Mouse (Mus musculus): ENCODE measurements around the gene Slc1a7. TPM values are rescaled to one million over a fixed set of nuclear protein-coding genes. Genes with fewer than 3 reads are reported as not detected.

Slc1a7 gene
- total and polyA plus RNA-seq, 2 experiments = 0.04 to 0.09 TPM

- peak; percentile 79 for DNase-seq (ENCODE audit: extremely low read depth, low read depth, low spot score)
- peaks cover 94% of the 10 kb centered on the region for H3K36me3 ChIP-seq (ENCODE audit: control insufficient read depth, insufficient read depth, low read length)
Observed at GRCm38 (mm10) chr4:108051687-108052274, 83.6 kb downstream of the Slc1a7 start.

GRCm38 (mm10) chr4:108052673-108053072 is 84.5 kb downstream of the Slc1a7 start:
- Histone ChIP-seq H3K27ac (replicated peaks; ENCODE audit: insufficient read depth, low read depth, low read length) (peak overlapping the region; percentile 35), H3K36me3 (ENCODE audit: control insufficient read depth, insufficient read depth, low read length) (peaks cover 91% of the 10 kb centered on the region), H3K79me2 (ENCODE audit: control insufficient read depth, insufficient read depth, low read length) (no peaks in the 10 kb centered on the region), H3K27me3 (ENCODE audit: control insufficient read depth, insufficient read depth, low read length) (no peaks in the 10 kb centered on the region), H3K4me1 (ENCODE audit: control insufficient read depth, insufficient read depth, low read length) (peaks cover 13% of the 10 kb centered on the region), H3K9ac (ENCODE audit: low read depth, low read length) (no peak overlapping the region), H3K4me3 (ENCODE audit: insufficient read depth, low read depth, low read length) (no peak overlapping the region)
- no peak for TF ChIP-seq CTCF (IDR thresholded peaks at IDR 0.05; ENCODE audit: low read depth, low read length)
- DNase-seq (ENCODE audit: extremely low read depth, low read depth, low spot score) = peak; percentile 27
- 46% methylated on average over 8 of the region's 8 CpGs for whole genome bisulfite sequencing

More at GRCm38 (mm10) chr4:108051687-108052274, 83.6 kb downstream of the Slc1a7 start:
- Histone ChIP-seq H3K27me3 (ENCODE audit: control insufficient read depth, insufficient read depth, low read length) (no peaks in the 10 kb centered on the region), H3K27ac (replicated peaks; ENCODE audit: insufficient read depth, low read depth, low read length) (peak overlapping the region; percentile 32), H3K4me3 (ENCODE audit: insufficient read depth, low read depth, low read length) (no peak overlapping the region), H3K79me2 (ENCODE audit: control insufficient read depth, insufficient read depth, low read length) (no peaks in the 10 kb centered on the region), H3K9ac (ENCODE audit: low read depth, low read length) (no peak overlapping the region), H3K4me1 (ENCODE audit: control insufficient read depth, insufficient read depth, low read length) (peaks cover 13% of the 10 kb centered on the region)
- 27% methylated on average over 10 of the region's 10 CpGs for WGBS
- TF ChIP-seq CTCF (IDR thresholded peaks at IDR 0.05; ENCODE audit: low read depth, low read length) = 0 out of 2 replicates have a peak, but pooled peaks have one; percentile 3
- TF ChIP-seq POLR2A (IDR thresholded peaks at IDR 0.05; ENCODE audit: extremely low read depth, insufficient read depth, low read length) = no peak

GRCm38 (mm10) chr4:108055873-108056272 is 87.7 kb downstream of the Slc1a7 start:
- Histone ChIP-seq H3K79me2 (ENCODE audit: control insufficient read depth, insufficient read depth, low read length) (no peaks in the 10 kb centered on the region), H3K4me3 (ENCODE audit: insufficient read depth, low read depth, low read length) (no peak overlapping the region), H3K36me3 (ENCODE audit: control insufficient read depth, insufficient read depth, low read length) (peaks cover 88% of the 10 kb centered on the region), H3K27me3 (ENCODE audit: control insufficient read depth, insufficient read depth, low read length) (no peaks in the 10 kb centered on the region), H3K4me1 (ENCODE audit: control insufficient read depth, insufficient read depth, low read length) (peaks cover 19% of the 10 kb centered on the region), H3K9ac (ENCODE audit: low read depth, low read length) (peak overlapping the region; percentile 2; the same call in 1 of the 2 replicates), H3K27ac (replicated peaks; ENCODE audit: insufficient read depth, low read depth, low read length) (peak overlapping the region; percentile 8)
- no peak for TF ChIP-seq POLR2A (IDR thresholded peaks at IDR 0.05; ENCODE audit: extremely low read depth, insufficient read depth, low read length)
- no peak for TF ChIP-seq CTCF (IDR thresholded peaks at IDR 0.05; ENCODE audit: low read depth, low read length)
- 83% methylated on average over 10 of the region's 10 CpGs for WGBS
- DNase-seq (ENCODE audit: extremely low read depth, low read depth, low spot score) = no peak

GRCm38 (mm10) chr4:108057247-108057646 is 89.1 kb downstream of the Slc1a7 start:
- no peak for TF ChIP-seq CTCF (IDR thresholded peaks at IDR 0.05; ENCODE audit: low read depth, low read length)
- no peak for TF ChIP-seq POLR2A (IDR thresholded peaks at IDR 0.05; ENCODE audit: extremely low read depth, insufficient read depth, low read length)
- peaks cover 86% of the 10 kb centered on the region for H3K36me3 ChIP-seq (ENCODE audit: control insufficient read depth, insufficient read depth, low read length)
- peaks cover 21% of the 10 kb centered on the region for H3K4me1 ChIP-seq (ENCODE audit: control insufficient read depth, insufficient read depth, low read length)
- DNase-seq (ENCODE audit: extremely low read depth, low read depth, low spot score) = no peak
- H3K9ac ChIP-seq (ENCODE audit: low read depth, low read length) = no peak overlapping the region
- peak overlapping the region; percentile 25; the same call in 1 of the 2 replicates for H3K27ac ChIP-seq (replicated peaks; ENCODE audit: insufficient read depth, low read depth, low read length)
- WGBS = 63% methylated on average over 2 of the region's 2 CpGs
- no peaks in the 10 kb centered on the region for H3K27me3 ChIP-seq (ENCODE audit: control insufficient read depth, insufficient read depth, low read length)
- no peaks in the 10 kb centered on the region for H3K79me2 ChIP-seq (ENCODE audit: control insufficient read depth, insufficient read depth, low read length)
- H3K4me3 ChIP-seq (ENCODE audit: insufficient read depth, low read depth, low read length) = no peak overlapping the region

- no peaks in the 10 kb centered on the region for H3K27me3 ChIP-seq (ENCODE audit: control insufficient read depth, insufficient read depth, low read length)
- DNase-seq (ENCODE audit: extremely low read depth, low read depth, low spot score) = no peak
- 21% methylated on average over 10 of the region's 10 CpGs for WGBS
- peaks cover 18% of the 10 kb centered on the region for H3K4me1 ChIP-seq (ENCODE audit: control insufficient read depth, insufficient read depth, low read length)
- H3K9ac ChIP-seq (ENCODE audit: low read depth, low read length) = no peak overlapping the region
- no peaks in the 10 kb centered on the region for H3K79me2 ChIP-seq (ENCODE audit: control insufficient read depth, insufficient read depth, low read length)
- H3K36me3 ChIP-seq (ENCODE audit: control insufficient read depth, insufficient read depth, low read length) = peaks cover 85% of the 10 kb centered on the region
- no peak overlapping the region for H3K27ac ChIP-seq (replicated peaks; ENCODE audit: insufficient read depth, low read depth, low read length)
- H3K4me3 ChIP-seq (ENCODE audit: insufficient read depth, low read depth, low read length) = no peak overlapping the region
- TF ChIP-seq CTCF (IDR thresholded peaks at IDR 0.05; ENCODE audit: low read depth, low read length) (no peak), POLR2A (IDR thresholded peaks at IDR 0.05; ENCODE audit: extremely low read depth, insufficient read depth, low read length) (no peak)
Observed at GRCm38 (mm10) chr4:108058166-108058565, 90.0 kb downstream of the Slc1a7 start.

All from liver, adult 2 months (tissue).